Mouse (Mus musculus): ENCODE measurements around the gene Gpd1. TPM values are rescaled to one million over a fixed set of nuclear protein-coding genes. Genes with fewer than 3 reads are reported as not detected.

The Gpd1 gene
- 100 to 1,000 TPM; 358 to 467 TPM for total RNA-seq (2021)
- long read RNA-seq, experiment 1, transcript Gpd1-201 (8 exons, 2,861 nt), result major isoform, 381 of 461 reads
- long read RNA-seq, experiment 1, partial matches to known transcripts, result 69 of 461 reads
- long read RNA-seq, experiment 1, other reads (novel, unspliced or antisense), result 11 of 461 reads
- long read RNA-seq, experiment 2, transcript Gpd1-201 (8 exons, 2,861 nt), result major isoform, 421 of 544 reads
- long read RNA-seq, experiment 2, partial matches to known transcripts, result 111 of 544 reads
- long read RNA-seq, experiment 2, other reads (novel, unspliced or antisense), result 12 of 544 reads

GRCm38 (mm10) chr15:99717386-99718334 lies at the start of gene Gpd1:
Gene Gpd1, plus strand, starts transcription at chr15:99717515.
- DNase-seq, result peak; percentile 67

- no peak for DNase-seq
Observed at GRCm38 (mm10) chr15:99667544-99667943, 49.8 kb upstream of the Gpd1 start.

- DNase-seq, result peak; percentile 80
Observed at GRCm38 (mm10) chr15:99668881-99669280, 48.4 kb upstream of the Gpd1 start.

GRCm38 (mm10) chr15:99669392-99669791 lies 47.9 kb upstream of the Gpd1 start:
- no peak for DNase-seq

GRCm38 (mm10) chr15:99670154-99670821 lies 47.0 kb upstream of the Gpd1 start, which contains the start of gene Asic1:
Gene Asic1, plus strand, starts transcription at chr15:99670368.
- peak; percentile 77 for DNase-seq

- no peak for DNase-seq
Observed at GRCm38 (mm10) chr15:99670964-99671670, 46.2 kb upstream of the Gpd1 start.

- DNase-seq, result no peak
Observed at GRCm38 (mm10) chr15:99671783-99672182, 45.5 kb upstream of the Gpd1 start.

DNA sequence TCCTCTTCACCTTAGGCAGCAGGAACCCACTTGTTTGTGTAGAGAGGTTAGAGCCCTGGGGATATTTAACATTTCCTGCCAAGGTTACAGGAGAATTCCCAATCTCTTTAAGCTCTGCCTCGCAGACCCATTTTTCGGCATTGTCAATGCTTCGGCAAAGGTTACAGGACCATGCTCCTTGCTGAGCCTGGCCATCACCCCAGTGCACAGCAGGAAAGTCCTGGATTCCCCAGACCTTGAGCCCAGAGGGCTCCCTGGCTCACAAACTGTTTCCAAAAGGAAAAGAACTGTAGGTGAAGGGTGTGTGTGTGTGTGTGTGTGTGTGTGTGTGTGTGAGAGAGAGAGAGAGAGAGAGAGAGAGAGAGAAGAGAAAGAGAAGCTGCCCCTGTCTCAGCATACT lies 42.4 kb upstream of the Gpd1 start:
- no peak for DNase-seq

DNA sequence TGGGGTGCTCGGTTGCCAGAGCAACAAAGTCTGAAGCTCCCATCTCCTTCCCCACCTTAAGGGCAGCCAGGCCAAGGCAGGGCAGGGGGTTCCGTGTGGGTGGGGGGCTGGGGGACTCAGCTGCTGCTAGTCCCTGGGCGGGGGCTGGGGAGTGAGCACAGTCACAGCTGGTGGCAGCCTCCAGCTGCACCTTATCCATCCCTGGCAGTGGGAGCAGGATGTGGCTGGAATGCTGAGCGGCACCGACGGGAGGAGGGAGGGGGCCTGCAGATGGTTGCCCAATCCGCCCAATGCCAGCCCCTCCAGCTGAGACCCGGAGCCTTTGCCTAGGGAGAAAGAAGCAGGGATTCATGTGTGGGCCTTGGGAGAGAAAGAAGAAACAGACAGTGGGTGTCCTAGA lies 40.2 kb upstream of the Gpd1 start:
- DNase-seq, result no peak

GRCm38 (mm10) chr15:99678063-99678800 lies 39.1 kb upstream of the Gpd1 start:
- no peak for DNase-seq

- DNase-seq, result no peak
Observed at GRCm38 (mm10) chr15:99679008-99679407, 38.3 kb upstream of the Gpd1 start.

- no peak for DNase-seq
Observed at GRCm38 (mm10) chr15:99682880-99683279, 34.4 kb upstream of the Gpd1 start.

GRCm38 (mm10) chr15:99684156-99684555 lies 33.2 kb upstream of the Gpd1 start:
- no peak for DNase-seq

GRCm38 (mm10) chr15:99688712-99689111 lies 28.6 kb upstream of the Gpd1 start:
- peak; percentile 43 for DNase-seq

GRCm38 (mm10) chr15:99690924-99691323 lies 26.4 kb upstream of the Gpd1 start:
- DNase-seq, result no peak

GRCm38 (mm10) chr15:99691976-99692375 lies 25.3 kb upstream of the Gpd1 start:
- DNase-seq, result no peak

- no peak for DNase-seq
Observed at GRCm38 (mm10) chr15:99697309-99697708, 20.0 kb upstream of the Gpd1 start.

DNA sequence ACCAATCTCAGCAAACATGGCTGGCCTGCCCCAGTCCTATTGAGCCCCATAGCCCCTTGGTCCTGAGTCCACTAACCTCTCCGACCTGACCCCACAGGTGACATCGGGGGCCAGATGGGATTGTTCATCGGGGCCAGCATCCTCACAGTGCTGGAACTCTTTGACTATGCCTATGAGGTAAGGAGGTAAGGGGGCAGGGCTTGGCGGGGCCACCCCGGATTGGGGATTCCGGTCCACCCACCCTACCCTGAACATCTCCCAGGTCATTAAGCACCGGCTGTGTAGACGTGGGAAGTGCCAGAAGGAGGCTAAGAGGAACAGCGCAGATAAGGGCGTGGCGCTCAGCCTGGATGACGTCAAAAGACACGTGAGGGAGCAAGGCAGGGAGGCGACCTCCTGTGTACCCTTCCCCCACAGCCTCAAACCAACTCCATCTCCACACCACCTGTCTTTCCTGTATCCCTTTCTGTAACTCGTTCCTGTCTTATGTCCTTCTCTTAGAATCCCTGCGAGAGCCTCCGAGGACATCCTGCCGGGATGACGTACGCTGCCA lies 18.7 kb upstream of the Gpd1 start:
- no peak for DNase-seq

DNA sequence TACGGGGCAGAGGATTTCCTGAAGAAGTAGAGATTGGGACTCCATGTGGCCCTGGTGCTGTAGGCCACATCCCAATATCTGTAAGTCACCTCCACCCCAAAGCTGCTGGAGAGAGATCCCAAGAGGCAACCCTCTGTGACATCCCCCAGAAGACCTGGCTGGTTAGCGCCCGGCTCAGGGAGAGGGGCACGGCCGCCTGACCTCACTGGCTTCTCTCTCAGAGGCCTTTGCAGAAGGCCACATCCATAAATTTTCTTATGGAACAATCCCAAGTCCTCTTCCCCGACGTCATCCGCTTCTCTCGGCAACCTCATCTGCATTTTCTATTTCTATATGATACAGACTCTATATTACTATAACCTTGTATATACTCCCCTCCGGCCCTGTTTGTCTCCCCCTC lies 17.6 kb upstream of the Gpd1 start:
- no peak for DNase-seq

GRCm38 (mm10) chr15:99700219-99701106 lies 16.9 kb upstream of the Gpd1 start:
- DNase-seq, result no peak
